Mouse (Mus musculus) MN1 (cell line): ENCODE data around the gene Six5.
A peak's percentile ranks its signal among the peaks of the same experiment; 100 is the strongest.

ENCODE experiments used
- DNase-seq: peaks from one replicate; pipeline ENCODE4 v3.0.0-alpha.2; 2016; ENCODE audit warnings: low spot score

Six5 gene

GRCm38 (mm10) chr7:19096421-19096976, 2.1 kb downstream of the Six5 start:
- no peak for DNase-seq

GRCm38 (mm10) chr7:19097217-19097616, 2.8 kb downstream of the Six5 start:
- DNase-seq = no peak

GRCm38 (mm10) chr7:19097863-19098262, 3.5 kb downstream of the Six5 start:
- no peak for DNase-seq

- no peak for DNase-seq
Observed at GRCm38 (mm10) chr7:19098811-19099210, 4.4 kb downstream of the Six5 start.

- no peak for DNase-seq
Observed at GRCm38 (mm10) chr7:19100290-19100689, 5.9 kb downstream of the Six5 start.

GRCm38 (mm10) chr7:19103741-19104140, 9.3 kb downstream of the Six5 start:
- no peak for DNase-seq

GRCm38 (mm10) chr7:19104486-19104885, 10.1 kb downstream of the Six5 start:
- DNase-seq = no peak

- DNase-seq = no peak
Observed at GRCm38 (mm10) chr7:19107436-19107835, 13.0 kb downstream of the Six5 start.

- no peak for DNase-seq
Observed at GRCm38 (mm10) chr7:19109565-19109964, 15.2 kb downstream of the Six5 start.

- no peak for DNase-seq
Observed at GRCm38 (mm10) chr7:19118028-19118771, 23.8 kb downstream of the Six5 start, which contains the start of gene Gm4969. Gene Gm4969 (minus strand): TSS chr7:19118368.

GRCm38 (mm10) chr7:19119083-19119482, 24.7 kb downstream of the Six5 start:
- no peak for DNase-seq

- DNase-seq = peak; percentile 97
Observed at GRCm38 (mm10) chr7:19119631-19120429, 25.4 kb downstream of the Six5 start, which contains the start of gene Fbxo46. Gene Fbxo46 (plus strand): TSS chr7:19119859.

GRCm38 (mm10) chr7:19121686-19122085, 27.3 kb downstream of the Six5 start:
- DNase-seq = no peak

GRCm38 (mm10) chr7:19124713-19125112, 30.3 kb downstream of the Six5 start:
- DNase-seq = no peak

- no peak for DNase-seq
Observed at GRCm38 (mm10) chr7:19127744-19128143, 33.4 kb downstream of the Six5 start.

GRCm38 (mm10) chr7:19129396-19129795, 35.0 kb downstream of the Six5 start:
- DNase-seq = no peak

- no peak for DNase-seq
Observed at GRCm38 (mm10) chr7:19130657-19131056, 36.3 kb downstream of the Six5 start.

GRCm38 (mm10) chr7:19131324-19131848, 37.0 kb downstream of the Six5 start:
- DNase-seq = peak; percentile 96

GRCm38 (mm10) chr7:19136168-19136567, 41.8 kb downstream of the Six5 start:
- DNase-seq = no peak

GRCm38 (mm10) chr7:19136673-19137334, 42.4 kb downstream of the Six5 start:
- no peak for DNase-seq

- peak; percentile 46 for DNase-seq
Observed at GRCm38 (mm10) chr7:19137380-19137779, 43.0 kb downstream of the Six5 start.

- no peak for DNase-seq
Observed at GRCm38 (mm10) chr7:19146793-19147192, 52.4 kb downstream of the Six5 start.
